Mouse (Mus musculus): ENCODE data around the gene Spc24. TPM values are rescaled to one million over a fixed set of nuclear protein-coding genes. Genes with fewer than 3 reads are reported as not detected.
"Not testable (repeated sequence)": the region's sequence is repeated elsewhere in the genome, so short reads cannot be mapped to it uniquely, and the experiment has no call there.

The Spc24 gene
- polyA plus RNA-seq, 1 experiment = 2.7 TPM

GRCm38 (mm10) chr9:21784517-21785307 is 24.6 kb upstream of the Spc24 start:
- no peak for DNase-seq (ENCODE audit: low read depth)

- no peak for DNase-seq (ENCODE audit: low read depth)
Observed at GRCm38 (mm10) chr9:21781657-21782468, 21.8 kb upstream of the Spc24 start.

- DNase-seq (ENCODE audit: low read depth) = no peak
Observed at GRCm38 (mm10) chr9:21777726-21778125, 17.6 kb upstream of the Spc24 start.

GRCm38 (mm10) chr9:21774353-21774752 is 14.2 kb upstream of the Spc24 start:
- no peak for DNase-seq (ENCODE audit: low read depth)

- DNase-seq (ENCODE audit: low read depth) = not testable (repeated sequence)
Observed at GRCm38 (mm10) chr9:21773396-21773795, 13.3 kb upstream of the Spc24 start.

DNA sequence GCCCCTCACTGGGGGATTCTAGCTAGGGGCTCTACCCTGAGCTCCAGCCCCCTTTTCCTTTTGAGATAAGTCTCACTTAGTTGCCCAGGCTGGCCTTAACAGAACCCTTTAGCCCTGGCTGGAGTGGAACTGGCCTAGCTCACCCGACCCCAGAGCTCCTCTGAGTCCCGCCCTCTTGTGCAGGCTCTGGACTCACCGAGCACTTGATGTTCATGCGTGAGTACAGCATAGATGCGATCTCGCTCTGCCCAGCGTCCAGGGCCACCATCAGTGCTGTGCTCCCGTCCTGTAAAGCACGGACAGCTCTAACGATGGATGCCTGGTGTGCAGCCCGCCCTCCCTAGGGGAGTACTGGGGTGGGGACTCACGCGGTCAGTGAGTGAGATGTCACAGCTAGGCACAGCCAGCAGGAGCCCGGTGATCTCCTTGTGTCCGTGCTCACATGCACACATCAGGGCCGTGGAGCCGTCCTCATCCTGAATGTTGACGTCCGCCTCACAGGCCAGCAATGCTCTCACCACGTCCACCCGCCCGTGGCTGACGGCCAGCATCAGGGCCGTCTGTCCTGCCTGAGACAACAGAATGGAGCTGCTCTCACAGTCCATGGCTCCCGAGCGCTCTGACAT is 9.6 kb upstream of the Spc24 start:
- no peak for DNase-seq (ENCODE audit: low read depth)

- DNase-seq (ENCODE audit: low read depth) = no peak
Observed at GRCm38 (mm10) chr9:21768511-21769411, 8.7 kb upstream of the Spc24 start.

DNA sequence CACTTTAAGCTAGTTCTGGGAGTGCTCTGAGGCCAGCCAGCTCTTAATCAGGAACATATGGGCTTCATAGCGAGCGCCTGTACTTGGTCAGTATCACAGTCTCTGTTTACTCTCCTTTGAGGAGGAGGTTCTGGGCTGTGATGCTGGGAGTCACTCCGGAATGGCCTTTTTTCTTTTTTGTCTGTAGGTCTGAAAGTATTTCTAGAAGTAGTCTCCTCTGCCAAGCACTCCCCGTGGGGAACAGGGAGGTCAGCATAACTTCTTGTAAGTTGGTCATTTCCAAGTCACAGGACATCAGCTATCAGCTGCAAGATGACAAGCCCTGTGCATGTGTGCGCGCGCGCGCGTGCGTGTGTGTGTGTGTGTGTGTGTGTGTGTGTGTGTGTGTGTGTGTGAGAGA is 7.8 kb upstream of the Spc24 start:
- DNase-seq (ENCODE audit: low read depth) = no peak

DNA sequence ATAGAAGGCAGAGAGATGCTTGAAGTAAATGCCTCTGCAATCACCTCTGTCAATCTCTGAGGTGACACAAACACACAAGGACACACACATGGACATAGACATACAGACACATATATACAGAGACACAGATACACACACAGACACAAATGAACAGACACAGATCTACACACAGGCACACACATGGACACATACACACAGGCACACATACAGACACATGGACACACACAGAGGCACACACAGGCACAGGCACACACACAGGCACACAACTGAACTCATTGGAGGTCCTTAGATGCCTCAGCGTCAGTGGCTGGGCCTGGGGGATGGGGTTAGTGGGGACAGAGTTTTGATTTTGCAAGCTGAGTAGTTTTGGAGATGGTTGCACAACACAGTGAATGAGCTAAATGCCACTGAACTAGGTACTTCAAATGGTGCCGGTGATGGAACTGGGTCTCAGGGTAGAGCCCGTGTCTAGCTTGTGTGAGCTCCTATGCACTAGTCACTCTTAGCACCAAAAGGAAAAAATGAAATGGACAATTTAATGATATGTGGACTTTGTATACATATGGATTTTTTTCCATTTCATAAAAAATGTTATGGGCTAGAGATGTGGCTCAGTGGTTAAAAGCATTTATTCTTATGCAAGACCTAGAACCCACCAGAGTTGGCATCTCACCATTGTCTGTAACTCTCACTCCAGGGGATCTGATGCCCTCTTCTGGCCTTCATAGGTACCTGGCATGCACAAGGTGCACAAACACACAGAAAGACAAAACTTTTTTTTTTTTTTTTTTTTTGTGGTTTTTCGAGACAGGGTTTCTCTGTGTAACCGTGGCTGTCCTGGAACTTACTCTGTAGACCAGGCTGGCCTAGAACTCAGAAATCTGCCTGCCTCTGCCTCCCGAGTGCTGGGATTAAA is 4.2 kb upstream of the Spc24 start:
- no peak for DNase-seq (ENCODE audit: low read depth)

- no peak for DNase-seq (ENCODE audit: low read depth)
Observed at GRCm38 (mm10) chr9:21762135-21762534, 2.0 kb upstream of the Spc24 start.

- DNase-seq (ENCODE audit: low read depth) = no peak
Observed at GRCm38 (mm10) chr9:21759718-21760117, 385 bp downstream of the Spc24 start.

- no peak for DNase-seq (ENCODE audit: low read depth)
Observed at GRCm38 (mm10) chr9:21758576-21759529, 1.2 kb downstream of the Spc24 start.

- DNase-seq (ENCODE audit: low read depth) = no peak
Observed at GRCm38 (mm10) chr9:21754516-21755321, 5.4 kb downstream of the Spc24 start.

GRCm38 (mm10) chr9:21754003-21754402 is 6.1 kb downstream of the Spc24 start:
- DNase-seq (ENCODE audit: low read depth) = no peak

DNA sequence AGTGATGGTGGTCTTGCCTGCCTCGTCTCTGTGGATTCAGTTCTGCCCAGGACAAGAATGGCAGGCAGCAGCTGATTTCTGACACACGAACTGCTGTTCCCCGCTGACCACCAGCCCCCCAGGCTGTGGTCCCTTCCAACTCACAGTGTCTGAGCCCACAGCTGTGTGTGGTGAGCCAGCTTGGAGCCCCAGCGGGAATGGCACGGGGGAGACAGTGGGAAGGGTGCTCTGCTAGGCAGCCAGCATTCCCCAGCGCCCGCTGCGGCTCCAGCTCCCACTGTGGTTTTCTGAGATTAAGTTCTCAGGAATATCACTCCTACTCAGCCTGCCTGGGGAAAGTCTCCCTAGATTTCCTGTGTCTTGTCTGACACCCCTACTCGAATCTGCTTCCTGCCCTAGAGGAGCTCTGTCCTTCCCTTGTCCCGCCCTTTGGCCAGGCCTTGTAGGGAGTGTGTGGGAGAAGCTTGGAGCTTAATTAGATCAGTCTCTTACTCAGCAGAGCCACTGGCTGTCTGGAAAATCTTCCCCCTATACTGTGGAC is 7.8 kb downstream of the Spc24 start:
- DNase-seq (ENCODE audit: low read depth) = no peak

DNA sequence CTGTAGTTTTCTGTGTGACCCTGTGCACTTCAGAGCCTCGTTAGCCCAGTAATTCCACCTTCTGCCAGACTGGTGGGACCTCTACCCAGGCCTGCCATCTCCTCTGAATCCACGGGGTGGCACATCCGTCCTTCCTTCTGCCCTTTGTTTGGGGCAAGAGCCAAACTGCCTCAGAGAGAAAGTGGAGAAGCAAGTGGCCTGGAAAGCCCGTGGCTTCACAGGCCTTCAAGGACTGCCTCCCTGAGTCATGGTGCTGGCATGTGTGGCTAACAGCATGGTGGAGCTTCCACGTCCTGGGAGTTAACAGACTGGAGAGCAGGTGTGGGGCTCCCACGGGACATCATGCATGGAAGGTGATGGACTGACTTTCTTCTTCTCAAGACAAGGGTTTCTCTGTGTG is 8.8 kb downstream of the Spc24 start:
- no peak for DNase-seq (ENCODE audit: low read depth)

GRCm38 (mm10) chr9:21750370-21750769 is 9.7 kb downstream of the Spc24 start:
- DNase-seq (ENCODE audit: low read depth) = no peak

Measured in gonadal fat pad, adult 2 months (tissue).